Mouse (Mus musculus) cerebellum, postnatal 36 days (tissue): ENCODE measurements around the gene Taco1.

Experiments used
- DNase-seq, 2 experiments: peaks; one replicate each; pipeline ENCODE4 v3.0.0; 2021 to 2022; ENCODE audit warnings: mixed read lengths in 2 of 2

Taco1 gene

GRCm38 (mm10) chr11:106063756-106064155, 2.1 kb upstream of the Taco1 start:
- no peak for DNase-seq

GRCm38 (mm10) chr11:106065073-106065922, 563 bp upstream of the Taco1 start:
- no peak for DNase-seq

- peak; percentile 42 to 54 for DNase-seq
Observed at GRCm38 (mm10) chr11:106066616-106067015, 755 bp downstream of the Taco1 start.

- no peak for DNase-seq
Observed at GRCm38 (mm10) chr11:106073774-106074173, 7.9 kb downstream of the Taco1 start.

- DNase-seq = peak; percentile 66 to 74
Observed at GRCm38 (mm10) chr11:106076321-106076720, 10.5 kb downstream of the Taco1 start.

GRCm38 (mm10) chr11:106083708-106084701, 18.1 kb downstream of the Taco1 start, which contains the start of gene Map3k3:
Gene Map3k3 (plus strand): TSS chr11:106084613.
- DNase-seq = peak; percentile 99

GRCm38 (mm10) chr11:106084911-106085561, 19.2 kb downstream of the Taco1 start:
- peak; percentile 62 to 69 for DNase-seq

- DNase-seq = no peak
Observed at GRCm38 (mm10) chr11:106098223-106098622, 32.4 kb downstream of the Taco1 start.

GRCm38 (mm10) chr11:106102866-106103265, 37.0 kb downstream of the Taco1 start:
- DNase-seq = no peak

- no peak for DNase-seq
Observed at GRCm38 (mm10) chr11:106106047-106106587, 40.3 kb downstream of the Taco1 start.

GRCm38 (mm10) chr11:106111688-106112087, 45.8 kb downstream of the Taco1 start:
- DNase-seq = no peak

- no peak for DNase-seq
Observed at GRCm38 (mm10) chr11:106122221-106122620, 56.4 kb downstream of the Taco1 start.

- DNase-seq = no peak
Observed at GRCm38 (mm10) chr11:106122736-106123135, 56.9 kb downstream of the Taco1 start.
